Mouse (Mus musculus) small intestine, adult 2 months (tissue): ENCODE data around the gene Olfr287.

ENCODE experiments used
- CTCF ChIP-seq: fragments of 200-500 bp; IDR thresholded peaks from 2 replicates; pipeline ENCODE4 v1.5.1; 2012; ENCODE audit warnings: low read depth, mild to moderate bottlenecking, control low read depth, inconsistent platforms, low read length, moderate library complexity, mixed read lengths; ENCODE audit not compliant: insufficient replicate concordance, insufficient read length; ENCODE audit errors: extremely low read depth
- POLR2A ChIP-seq: fragments of 200-500 bp; IDR thresholded peaks from 2 replicates; pipeline ENCODE4 v1.6.1; 2012; ENCODE audit warnings: low read depth, mild to moderate bottlenecking, control low read depth, inconsistent platforms, low read length, moderate library complexity

- TF ChIP-seq POLR2A, result no peak
- no peak for TF ChIP-seq CTCF
Measured at GRCm38 (mm10) chr15:98257193-98257592, 36.3 kb upstream of the Olfr287 start, which contains the start of gene H1fnt.
